Comparison of ENCODE assay signal across 10 mouse cellular contexts in genomic region chr12:112334106-112334855, GRCm38 (mm10).
DNase-seq lines count a peak whose midpoint lies in the region; ATAC-seq and TF ChIP-seq lines count a peak whose summit lies in the region.
"Had no signal": no experiment of that assay in that cellular context is flagged by ENCODE, and none has a peak within 500 bp of the region (broad histone marks: within the 10 kb centered on the region; RNA-seq: fewer than 3 reads in every experiment).

No protein-coding gene starts in this region.

- H3K4me2 ChIP-seq in kidney, embryonic 16.5 days (replicated peaks; ENCODE audit: low read depth, low read length): no peak overlapping the region
- no peak overlapping the region; the same call in 1 of the 2 replicates for H3K4me2 ChIP-seq in forebrain, embryonic 15.5 days (replicated peaks)
- H3K4me2 ChIP-seq in kidney, postnatal 0 days (ENCODE audit: low read length): no peak overlapping the region
- H3K4me2 ChIP-seq in neural tube, embryonic 12.5 days (replicated peaks): 0 out of 2 replicates have a peak overlapping the region, but pooled peaks have one; percentile 9
- H3K4me2 ChIP-seq: liver, embryonic 15.5 days; stomach, embryonic 15.5 days had no signal

- intact Hi-C loops in heart, postnatal 25 days (cut with DNase I): loop anchor here (5.0 kb wide), 2 partner anchors 118 to 187 kb away; partner anchors contain the start of gene Kif26a

- no peak overlapping the region; the same call in 1 of the 2 replicates for H3K9ac ChIP-seq in kidney, embryonic 16.5 days (replicated peaks; ENCODE audit: low read length)
- H3K9ac ChIP-seq in forebrain, embryonic 15.5 days (replicated peaks): 0 out of 2 replicates have a peak overlapping the region, but pooled peaks have one; percentile 10
- H3K9ac ChIP-seq in kidney, postnatal 0 days (ENCODE audit: low read depth, low read length): no peak overlapping the region
- no peak overlapping the region for H3K9ac ChIP-seq in neural tube, embryonic 12.5 days
- H3K9ac ChIP-seq: liver, embryonic 15.5 days; stomach, embryonic 15.5 days had no signal

- no peak overlapping the region for H3K4me3 ChIP-seq in kidney, embryonic 16.5 days (ENCODE audit: low read length)
- H3K4me3 ChIP-seq in forebrain, embryonic 15.5 days: no peak overlapping the region
- no peak overlapping the region for H3K4me3 ChIP-seq in kidney, postnatal 0 days (replicated peaks; ENCODE audit: low read depth, low read length)
- no peak overlapping the region for H3K4me3 ChIP-seq in neural tube, embryonic 12.5 days
- H3K4me3 ChIP-seq: liver, embryonic 15.5 days; stomach, embryonic 15.5 days had no signal

- TF ChIP-seq CTCF in kidney, postnatal 0 days (IDR thresholded peaks at IDR 0.05; ENCODE audit: low read depth): peak; percentile 6; the same call in 1 of the 2 replicates

- H3K27ac ChIP-seq in kidney, embryonic 16.5 days (ENCODE audit: low read length): no peak overlapping the region
- H3K27ac ChIP-seq in forebrain, embryonic 15.5 days (replicated peaks): peak overlapping the region; percentile 84
- H3K27ac ChIP-seq in kidney, postnatal 0 days: no peak overlapping the region
- peak overlapping the region; percentile 51; the same call in 1 of the 2 replicates for H3K27ac ChIP-seq in neural tube, embryonic 12.5 days
- H3K27ac ChIP-seq: liver, embryonic 15.5 days had no signal

- H3K4me1 ChIP-seq in kidney, embryonic 16.5 days (ENCODE audit: insufficient read depth, low read length): peaks cover 73% of the 10 kb centered on the region
- peaks cover 86% of the 10 kb centered on the region for H3K4me1 ChIP-seq in forebrain, embryonic 15.5 days
- H3K4me1 ChIP-seq in kidney, postnatal 0 days (replicated peaks; ENCODE audit: insufficient read depth, low read length): peaks cover 8% of the 10 kb centered on the region; the same call in 1 of the 2 replicates
- H3K4me1 ChIP-seq in neural tube, embryonic 12.5 days: peaks cover 84% of the 10 kb centered on the region
- H3K4me1 ChIP-seq: liver, embryonic 15.5 days had no signal

- H3K9me3 ChIP-seq in kidney, embryonic 16.5 days (ENCODE audit: low read length): no peaks in the 10 kb centered on the region
- no peaks in the 10 kb centered on the region for H3K9me3 ChIP-seq in forebrain, embryonic 15.5 days
- no peaks in the 10 kb centered on the region for H3K9me3 ChIP-seq in kidney, postnatal 0 days (replicated peaks; ENCODE audit: low read length)
- no peaks in the 10 kb centered on the region for H3K9me3 ChIP-seq in neural tube, embryonic 12.5 days
- H3K9me3 ChIP-seq: liver, embryonic 15.5 days; stomach, embryonic 15.5 days had no signal

- peaks cover 26% of the 10 kb centered on the region for H3K27me3 ChIP-seq in kidney, embryonic 16.5 days (ENCODE audit: insufficient read depth, low read length)
- H3K27me3 ChIP-seq in forebrain, embryonic 15.5 days: no peaks in the 10 kb centered on the region
- 0 out of 2 replicates have a peak, but pooled peaks cover 3% of the 10 kb centered on the region for H3K27me3 ChIP-seq in kidney, postnatal 0 days (ENCODE audit: insufficient read depth, low read length)
- H3K27me3 ChIP-seq in neural tube, embryonic 12.5 days (replicated peaks): no peaks in the 10 kb centered on the region
- H3K27me3 ChIP-seq: stomach, embryonic 15.5 days had no signal

- H3K36me3 ChIP-seq in kidney, embryonic 16.5 days (ENCODE audit: insufficient read depth, low read length): no peaks in the 10 kb centered on the region
- no peaks in the 10 kb centered on the region for H3K36me3 ChIP-seq in forebrain, embryonic 15.5 days
- no peaks in the 10 kb centered on the region for H3K36me3 ChIP-seq in kidney, postnatal 0 days (ENCODE audit: insufficient read depth, low read length)
- H3K36me3 ChIP-seq in neural tube, embryonic 12.5 days: no peaks in the 10 kb centered on the region
- H3K36me3 ChIP-seq: liver, embryonic 15.5 days; stomach, embryonic 15.5 days had no signal

- DNase-seq in kidney, adult 11 months: peak; percentile 61
- DNase-seq in kidney, postnatal 0 days (ENCODE audit: low spot score): no peak
- no peak for DNase-seq in gastrocnemius, postnatal 4 days (ENCODE audit: low spot score in 2 of 2)
- no peak for DNase-seq in heart, postnatal 25 days (ENCODE audit: low spot score)
- DNase-seq in thymus, postnatal 14 days: no peak

- 51% methylated on average over 20 of the region's 20 CpGs for WGBS in kidney, embryonic 16.5 days
- WGBS in forebrain, embryonic 15.5 days: 13% methylated on average over 20 of the region's 20 CpGs
- WGBS in kidney, postnatal 0 days: 54% methylated on average over 20 of the region's 20 CpGs
- WGBS in neural tube, embryonic 12.5 days: 47% methylated on average over 20 of the region's 20 CpGs

- no peak for ATAC-seq in kidney, embryonic 16.5 days (ENCODE audit: low FRiP score, low TSS enrichment)
- ATAC-seq in forebrain, embryonic 15.5 days (replicated peaks): peak; percentile 2; the same call in 1 of the 2 replicates
- no peak for ATAC-seq in kidney, postnatal 0 days (replicated peaks; ENCODE audit: low FRiP score, low read depth)
- ATAC-seq in neural tube, embryonic 12.5 days (ENCODE audit: low FRiP score, low read depth): no peak

Comparison
In these comparisons a context has a peak if more than half of its experiments do, and no peak if none do; other contexts are left out.
1. H3K27ac ChIP-seq: peak in forebrain, embryonic 15.5 days (single experiment) and neural tube, embryonic 12.5 days (single experiment); none in kidney, embryonic 16.5 days (single experiment) and kidney, postnatal 0 days (single experiment).